Mouse (Mus musculus) retina, adult 2 months (tissue): ENCODE data around the gene Nap1l1.
A peak's percentile ranks its signal among the peaks of the same experiment; 100 is the strongest.
"Not testable (repeated sequence)": the region's sequence is repeated elsewhere in the genome, so short reads cannot be mapped to it uniquely, and the experiment has no call there.

Source experiments
- DNase-seq: peaks from one replicate; pipeline ENCODE4 v3.0.0-alpha.2; 2012; ENCODE audit warnings: low read depth, low spot score

Gene Nap1l1

DNA sequence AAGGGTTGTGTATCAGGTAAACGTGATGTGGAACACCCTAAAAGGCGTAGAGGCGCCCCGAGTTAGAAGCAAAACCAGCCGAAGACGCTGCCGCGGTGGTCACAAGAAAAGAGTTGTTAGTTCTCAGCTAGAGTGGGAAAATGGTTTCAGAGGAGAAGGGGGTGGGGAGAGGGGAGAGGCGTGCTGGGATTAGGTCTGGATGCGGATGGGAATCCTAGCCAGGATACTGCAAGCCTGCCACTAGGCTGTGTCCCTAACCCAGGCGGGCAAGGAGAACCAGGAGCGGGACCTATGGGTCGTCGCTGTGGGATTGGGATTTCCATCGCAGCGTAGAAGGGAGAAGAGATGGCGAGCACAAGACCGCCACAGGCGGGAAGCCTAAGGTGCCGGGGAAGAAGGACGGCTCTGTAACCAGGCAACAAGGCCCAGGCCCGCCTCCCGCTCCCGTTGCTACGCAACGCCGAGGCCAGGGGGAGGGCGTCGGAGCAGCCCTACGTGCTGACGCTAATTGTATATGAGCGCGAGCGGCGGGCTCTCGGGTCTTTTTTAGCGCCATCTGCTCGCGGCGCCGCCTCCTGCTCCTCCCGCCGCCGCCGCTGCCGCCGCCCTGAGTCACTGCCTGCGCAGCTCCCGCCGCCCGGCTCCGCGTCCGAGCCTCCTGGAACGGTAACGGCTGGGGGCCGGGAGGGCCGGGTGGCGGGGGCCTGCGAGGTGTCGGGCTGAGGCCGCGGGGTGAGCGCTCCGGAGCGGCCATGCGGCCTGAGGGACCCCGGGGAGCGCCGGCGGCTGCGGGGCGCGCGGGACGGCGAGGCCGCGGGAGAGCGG lies at the start of gene Nap1l1:
Nap1l1 (plus strand) TSS at position 538 of the 825 bp plus-strand sequence.
- DNase-seq, result peak; percentile 95

DNA sequence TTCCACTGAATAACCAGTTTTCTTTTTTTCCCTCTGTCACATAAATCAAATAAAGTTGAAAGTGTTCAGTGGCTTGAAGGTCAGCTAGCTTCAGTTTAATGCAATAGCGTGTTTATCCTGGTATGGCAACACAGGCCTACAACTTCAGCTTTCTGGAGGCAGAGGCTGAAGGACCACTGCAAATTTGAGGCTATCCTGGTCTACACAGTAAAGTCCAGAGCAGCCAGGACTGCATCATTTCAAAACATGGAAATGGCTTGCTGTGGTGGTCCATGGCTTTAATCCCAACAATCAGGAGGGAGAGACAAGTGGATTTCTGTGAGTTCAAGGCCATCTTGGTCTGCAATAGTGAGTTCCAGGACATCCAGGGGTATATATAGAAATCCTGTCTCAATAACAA lies 46.5 kb upstream of the Nap1l1 start:
- no peak for DNase-seq

DNA sequence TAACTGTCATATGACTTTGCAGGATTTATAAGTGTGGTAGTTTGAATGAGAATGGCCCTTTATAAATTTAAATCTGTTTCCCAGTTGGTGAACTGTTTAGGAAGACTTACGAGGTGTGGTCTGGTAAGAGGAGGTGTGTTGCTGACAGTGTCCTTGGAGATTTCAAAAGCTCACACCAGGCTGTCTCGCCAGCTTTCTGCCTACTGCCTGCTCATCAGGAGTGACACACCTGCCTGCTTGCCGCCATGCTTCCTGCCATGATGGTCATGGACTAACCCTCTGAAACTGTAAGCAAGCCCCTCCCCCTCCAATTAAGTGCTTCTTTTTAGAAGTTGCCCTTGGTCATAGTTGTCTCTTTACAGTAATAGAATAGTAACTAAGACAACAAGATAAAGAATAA lies 39.5 kb upstream of the Nap1l1 start:
- no peak for DNase-seq

DNA sequence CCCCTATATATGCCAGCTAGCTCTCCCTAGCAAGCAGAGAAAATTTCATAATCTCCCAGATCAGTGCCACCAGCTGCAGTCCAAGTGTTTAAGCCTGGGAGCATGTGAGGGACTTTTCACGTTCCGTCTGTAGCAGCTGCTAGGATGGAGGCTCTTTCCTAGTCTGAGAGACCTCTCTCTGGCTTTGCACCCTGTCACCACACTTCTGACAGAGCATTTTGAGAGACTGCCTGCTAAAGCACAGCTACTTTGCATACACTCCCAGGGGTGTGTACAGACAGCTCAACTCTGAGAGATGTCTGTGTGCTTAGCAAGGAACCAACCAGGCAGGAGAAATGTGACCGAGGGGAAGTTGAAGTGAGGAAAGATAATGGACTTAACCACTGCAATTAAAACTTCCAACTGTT lies 32.0 kb upstream of the Nap1l1 start:
- no peak for DNase-seq

DNA sequence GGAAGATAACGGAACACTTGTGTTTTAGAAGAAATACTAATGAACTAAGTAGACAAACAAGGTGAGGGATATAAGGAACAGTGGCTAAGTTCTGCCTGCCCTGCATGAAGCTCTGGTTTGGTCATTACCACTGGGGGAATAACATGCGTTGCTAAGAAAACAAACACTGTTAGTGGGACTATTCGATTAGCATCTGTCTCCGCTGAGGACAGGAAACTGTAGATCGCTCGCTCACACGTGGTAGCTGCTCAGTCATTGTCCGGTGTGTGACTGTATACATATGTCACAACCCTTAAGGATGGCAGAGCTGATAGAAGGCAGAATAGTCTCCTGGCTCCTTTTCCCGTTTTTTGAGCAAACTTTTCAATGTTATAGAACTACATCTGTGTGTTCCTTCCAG lies 28.8 kb upstream of the Nap1l1 start:
- no peak for DNase-seq

DNA sequence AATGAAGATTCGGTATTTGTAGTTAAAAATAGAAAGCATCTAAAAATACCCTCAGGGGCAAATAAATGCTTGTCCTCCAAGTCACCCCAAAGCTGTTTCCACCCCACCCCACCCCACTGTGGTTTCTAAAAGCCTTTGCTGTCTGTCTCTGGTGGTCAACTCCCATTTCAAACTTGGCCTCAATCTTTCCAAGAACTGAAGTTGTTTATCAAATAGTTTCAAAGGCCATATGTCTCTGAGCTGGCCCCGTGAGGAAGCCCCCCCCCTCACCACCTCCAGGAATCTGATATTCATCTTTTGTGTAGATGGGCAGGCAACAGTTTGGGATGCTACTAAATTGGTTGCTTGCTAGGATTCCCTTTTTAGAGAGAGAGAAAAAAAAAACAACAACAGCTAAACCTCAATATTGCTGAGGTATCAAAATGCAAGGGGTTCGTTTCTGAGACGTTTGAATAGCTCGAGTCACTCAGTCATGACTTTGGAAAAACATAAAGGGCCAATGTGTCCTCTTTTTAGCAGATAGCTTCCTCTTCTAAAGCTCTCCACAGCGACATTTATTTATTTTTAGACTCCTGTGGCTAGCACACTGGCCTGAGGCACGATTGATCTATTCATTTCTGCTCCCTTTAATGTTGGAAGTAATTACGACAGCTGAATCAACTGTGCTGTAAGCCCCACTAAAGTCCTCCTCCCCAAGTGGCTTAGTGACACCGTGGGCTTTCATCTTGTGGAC lies 26.9 kb upstream of the Nap1l1 start:
- DNase-seq, result no peak

DNA sequence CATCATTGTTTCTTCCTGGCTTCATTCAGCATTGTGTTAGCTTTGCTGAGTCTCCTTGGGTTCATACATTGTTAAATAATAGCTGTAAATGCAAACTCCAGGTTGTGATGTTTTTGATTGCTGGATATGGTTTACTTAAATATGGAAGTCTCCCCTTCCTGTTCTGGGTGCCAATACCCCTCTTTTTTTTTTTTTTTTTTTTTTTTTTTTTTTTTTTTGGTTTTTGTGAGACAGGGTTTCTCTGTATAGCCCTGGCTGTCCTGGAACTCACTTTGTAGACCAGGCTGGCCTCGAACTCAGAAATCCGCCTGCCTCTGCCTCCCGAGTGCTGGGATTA lies 26.4 kb upstream of the Nap1l1 start:
- not testable (repeated sequence) for DNase-seq

DNA sequence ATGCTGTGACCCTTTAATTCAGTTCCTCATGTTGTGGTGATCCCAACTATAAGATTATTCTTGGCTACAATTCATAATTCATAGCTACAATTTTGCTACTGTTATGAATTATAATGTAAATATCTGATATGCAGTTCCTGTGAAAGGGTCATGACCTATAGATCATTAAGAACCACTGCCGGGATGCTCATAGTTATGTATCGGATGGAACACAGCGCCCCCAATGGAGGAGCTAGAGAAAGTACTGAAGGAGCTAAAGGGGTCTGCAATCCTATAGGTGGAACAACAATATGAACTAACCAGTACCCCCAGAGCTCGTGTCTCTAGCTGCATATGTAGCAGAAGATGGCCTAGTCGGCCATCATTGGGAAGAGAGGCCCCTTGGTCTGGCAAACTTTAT lies 23.4 kb upstream of the Nap1l1 start:
- not testable (repeated sequence) for DNase-seq

DNA sequence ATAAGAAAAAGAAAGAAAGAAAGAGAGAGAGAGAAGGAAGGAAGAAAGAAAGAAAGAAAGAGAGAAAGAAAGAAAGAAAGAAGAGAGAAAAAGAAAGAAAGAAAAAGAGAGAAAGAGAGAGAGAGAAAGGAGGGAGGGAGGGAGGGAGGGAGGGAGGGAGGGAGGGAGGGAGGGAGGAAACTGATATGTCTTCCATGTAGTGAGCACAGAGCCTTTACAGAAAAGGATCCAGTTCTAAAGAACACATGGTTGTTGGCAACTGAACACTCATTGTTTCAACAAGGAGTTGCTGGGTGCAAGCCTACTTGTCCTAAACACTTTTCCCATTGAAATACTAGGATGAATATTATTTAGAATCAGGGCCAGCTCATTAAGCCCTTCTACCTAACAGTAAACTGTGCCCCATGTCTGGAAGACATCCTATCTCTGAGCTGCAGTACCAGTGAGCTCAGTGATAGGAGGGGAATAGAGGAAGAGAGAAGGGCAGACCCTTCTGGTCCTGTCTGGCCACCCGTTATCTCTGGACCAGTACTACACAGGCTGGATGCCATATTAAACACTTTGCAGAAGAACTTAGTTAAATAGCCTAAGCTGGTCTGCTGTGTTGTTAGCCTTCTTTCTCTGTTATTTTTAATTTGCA lies 21.2 kb upstream of the Nap1l1 start:
- no peak for DNase-seq

DNA sequence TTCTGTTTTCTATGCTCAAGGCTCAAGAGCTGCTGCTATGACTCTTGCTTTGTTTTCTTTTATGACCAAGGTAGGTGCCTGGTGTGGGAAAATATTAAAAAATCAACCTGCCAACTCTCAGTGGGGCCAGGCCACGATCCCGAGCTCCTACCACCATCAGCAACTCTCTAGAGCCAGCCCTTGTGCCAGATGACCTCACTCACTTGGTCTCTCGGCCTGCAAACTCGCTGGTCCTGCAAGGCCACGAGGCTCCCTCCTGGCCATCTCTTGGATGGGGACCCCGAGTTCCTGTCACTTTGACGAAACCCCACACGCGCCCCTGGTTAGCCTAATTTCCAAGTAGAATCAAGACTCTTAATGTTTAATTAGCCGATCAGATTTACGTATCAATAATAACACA lies 20.6 kb upstream of the Nap1l1 start:
- no peak for DNase-seq

DNA sequence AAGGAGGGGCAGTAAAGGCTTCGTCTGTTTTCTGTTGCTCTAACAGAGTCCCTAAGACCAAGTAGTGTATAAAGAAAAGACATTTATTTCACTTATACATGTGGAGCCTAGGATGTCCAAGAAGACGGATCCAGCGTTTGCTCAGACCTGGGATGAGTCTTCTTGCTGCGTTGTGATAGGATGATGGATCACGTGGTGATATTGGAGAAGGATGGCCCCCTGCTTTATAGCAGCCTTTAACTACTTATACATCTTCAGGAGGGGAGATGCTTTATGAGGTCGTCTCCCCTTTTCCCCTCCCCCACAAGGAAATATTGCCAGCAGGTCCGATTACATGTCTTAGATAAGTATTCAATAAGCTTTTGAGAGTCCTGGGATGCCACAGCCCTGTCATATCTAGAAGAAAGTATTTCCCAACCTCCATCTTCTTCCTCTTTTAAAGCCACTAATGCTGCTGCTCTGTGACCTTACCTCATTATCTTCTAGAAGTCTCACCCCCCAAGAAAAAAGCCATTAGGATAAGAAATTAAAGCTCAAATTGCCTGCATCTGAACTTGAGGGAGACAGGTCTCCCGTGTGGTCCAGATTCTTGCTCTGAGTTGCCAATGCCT lies 18.2 kb upstream of the Nap1l1 start:
- no peak for DNase-seq

DNA sequence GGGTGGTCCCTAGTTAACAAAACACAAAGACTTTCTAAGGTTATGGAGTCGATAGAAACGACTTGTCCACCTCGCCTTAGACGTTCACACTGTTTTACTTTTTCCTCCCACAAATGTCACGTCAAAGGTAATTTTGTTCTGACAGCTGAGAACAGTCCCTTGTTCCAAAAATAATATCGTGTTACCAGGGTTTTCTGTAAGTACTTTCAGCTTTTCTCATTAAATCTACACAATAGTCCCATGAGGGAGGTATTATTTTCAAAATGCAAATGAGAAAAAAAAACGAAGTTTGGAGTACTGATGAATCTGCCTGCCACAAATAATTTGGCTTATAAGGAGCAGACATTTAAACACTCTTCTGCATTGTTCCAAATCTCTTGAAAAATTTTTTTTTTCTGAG lies 14.9 kb upstream of the Nap1l1 start:
- no peak for DNase-seq

DNA sequence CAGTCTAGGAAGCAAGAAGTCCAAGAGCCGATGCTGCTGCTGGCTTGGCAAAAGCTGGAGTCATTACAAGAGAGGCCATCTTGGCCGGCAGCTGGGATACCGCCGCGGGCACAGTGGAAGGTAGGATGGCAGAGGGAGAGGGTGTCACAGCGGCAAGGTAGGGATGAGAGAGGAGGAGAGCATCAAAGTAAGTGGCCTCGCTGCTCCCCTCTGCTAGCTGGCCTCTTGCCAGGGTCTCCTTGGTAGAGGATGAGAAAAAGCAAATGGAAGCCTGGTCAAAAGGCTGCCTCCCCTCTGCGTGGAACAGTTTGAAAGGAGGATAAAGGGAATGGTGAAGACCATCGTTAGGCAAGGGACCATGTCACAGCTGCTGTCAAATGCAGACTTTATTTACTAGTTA lies 14.0 kb upstream of the Nap1l1 start:
- no peak for DNase-seq

DNA sequence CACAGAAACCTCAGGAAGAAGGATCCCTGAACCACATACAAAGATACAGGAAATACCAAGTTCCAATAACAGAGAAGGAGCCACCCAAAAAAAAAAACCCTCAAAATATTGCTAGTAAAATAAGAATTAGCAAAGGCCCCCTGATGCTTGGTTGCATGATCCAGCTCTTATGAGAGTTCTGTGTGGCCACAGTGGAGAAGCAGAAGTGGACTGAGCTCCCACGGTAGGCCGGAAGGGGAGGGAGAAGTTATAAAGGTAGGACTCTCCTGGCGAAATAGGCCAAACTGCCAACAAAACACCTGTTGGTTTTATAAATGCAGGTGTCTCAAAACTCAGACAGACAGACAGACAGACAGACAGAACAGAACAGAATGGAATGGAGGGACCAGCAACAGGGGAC lies 13.1 kb upstream of the Nap1l1 start:
- no peak for DNase-seq

DNA sequence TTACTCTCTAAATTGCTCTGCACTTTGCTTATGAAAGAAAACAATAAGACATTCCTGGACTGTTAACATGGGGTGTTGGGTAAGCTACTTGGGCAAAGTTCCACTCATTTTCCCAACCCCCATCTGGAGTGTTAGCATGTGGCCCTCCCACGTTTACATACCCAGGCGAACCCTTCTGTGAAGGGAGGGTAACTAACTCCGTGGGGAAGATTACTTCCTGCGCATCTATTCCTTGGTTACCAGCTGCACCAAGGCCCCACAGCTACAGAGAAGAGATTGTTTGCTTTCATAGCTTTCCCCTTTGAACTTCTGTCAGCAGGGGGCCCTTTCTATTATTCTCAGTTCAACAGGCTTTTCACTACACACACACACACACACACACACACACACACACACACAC lies 12.6 kb upstream of the Nap1l1 start:
- no peak for DNase-seq

DNA sequence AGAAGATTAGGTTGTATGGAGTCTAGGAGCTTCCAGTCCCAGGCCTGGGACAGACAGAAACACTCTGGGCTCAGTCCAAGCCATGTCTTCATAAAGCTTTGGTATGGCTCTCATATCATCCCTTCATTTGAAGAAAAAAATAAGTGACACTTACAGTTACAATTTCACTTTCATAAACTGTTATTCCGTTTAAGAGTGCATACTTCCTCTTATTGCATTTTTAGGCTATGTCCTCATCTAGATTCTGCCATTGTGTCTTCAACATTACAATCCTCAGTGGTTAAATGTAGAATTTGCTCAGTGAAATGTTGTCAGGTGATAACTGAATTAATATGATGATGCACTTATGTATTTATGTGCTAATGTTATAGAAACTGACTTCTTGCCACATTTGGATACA lies 8.2 kb upstream of the Nap1l1 start:
- no peak for DNase-seq

DNA sequence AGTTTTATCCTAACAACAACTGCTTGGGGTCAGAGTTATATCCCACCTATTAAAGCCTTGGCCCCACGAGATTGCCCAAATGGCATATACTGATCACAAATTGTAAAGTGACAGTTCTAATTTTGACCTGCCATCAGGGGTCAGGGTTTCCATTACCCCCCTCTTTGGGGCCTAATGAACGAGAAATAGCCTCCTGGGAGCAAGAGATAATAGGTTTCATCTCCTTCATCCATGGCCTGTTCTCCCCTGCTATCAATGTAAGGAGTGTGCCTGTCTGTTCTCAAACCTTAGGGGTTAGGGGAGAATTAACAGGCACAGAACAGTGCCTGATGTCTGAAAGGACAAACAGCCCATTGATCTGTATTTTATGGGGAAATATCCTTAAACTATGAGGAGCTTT lies 7.6 kb upstream of the Nap1l1 start:
- no peak for DNase-seq

DNA sequence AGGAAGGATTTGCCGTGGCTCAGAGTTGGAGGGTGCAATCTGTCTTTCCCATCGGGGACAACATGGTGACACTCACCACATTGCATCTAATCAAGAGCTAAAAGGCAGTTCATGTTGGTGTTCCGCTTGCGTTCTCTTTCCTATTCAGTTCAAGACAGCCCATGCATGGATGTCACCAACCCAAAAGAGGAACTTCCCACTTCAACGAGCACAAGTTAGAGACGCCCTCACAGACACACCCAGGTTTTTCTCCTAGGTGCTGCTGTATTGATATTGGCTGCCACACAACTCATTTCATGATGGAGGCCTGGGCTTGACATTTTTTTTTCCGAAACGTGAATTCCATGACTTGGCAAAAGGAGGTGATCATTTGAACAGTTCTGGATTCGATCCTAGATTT lies 1.9 kb upstream of the Nap1l1 start:
- no peak for DNase-seq

DNA sequence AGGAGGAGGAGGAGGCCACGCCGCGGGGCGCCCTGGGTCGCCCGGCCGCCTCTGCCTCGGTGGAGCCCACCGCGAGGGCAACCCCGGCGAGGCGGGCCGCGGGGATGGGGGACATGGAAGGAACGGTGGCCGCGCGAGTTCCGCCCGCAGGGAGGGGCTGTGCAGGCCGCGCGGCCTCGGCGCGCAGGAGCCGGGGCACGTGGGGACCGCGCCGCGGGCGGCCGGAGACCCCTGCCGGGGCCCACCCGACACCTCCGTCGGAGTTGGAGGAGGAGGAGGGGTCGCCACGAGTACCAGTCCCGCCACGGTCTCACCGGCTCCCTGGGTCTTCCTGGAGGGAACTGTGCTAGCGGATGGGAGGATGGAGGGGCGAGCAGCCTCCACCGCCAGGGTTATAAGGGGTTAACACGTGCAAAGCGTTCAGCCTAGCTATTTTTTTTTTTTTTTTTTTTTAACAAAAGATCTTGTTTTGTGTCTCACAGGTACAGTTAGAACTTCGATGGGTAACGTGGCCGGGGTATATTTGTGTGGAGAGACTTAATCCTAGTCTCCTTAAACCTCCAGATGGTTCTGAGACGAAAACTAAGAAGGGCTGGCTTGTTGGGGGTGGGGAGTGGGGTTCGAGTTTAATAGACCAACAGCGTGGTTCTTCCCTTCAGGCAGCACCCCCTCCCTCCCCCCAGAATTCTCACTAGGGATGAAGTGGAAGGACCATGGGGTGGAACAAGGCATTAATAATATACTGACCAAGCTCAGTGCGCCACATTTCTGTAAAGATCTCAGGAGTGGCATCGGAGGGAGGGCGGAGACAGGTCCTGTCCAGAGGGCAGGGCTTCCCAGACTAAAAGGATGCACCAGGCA lies 718 bp downstream of the Nap1l1 start:
- no peak for DNase-seq

DNA sequence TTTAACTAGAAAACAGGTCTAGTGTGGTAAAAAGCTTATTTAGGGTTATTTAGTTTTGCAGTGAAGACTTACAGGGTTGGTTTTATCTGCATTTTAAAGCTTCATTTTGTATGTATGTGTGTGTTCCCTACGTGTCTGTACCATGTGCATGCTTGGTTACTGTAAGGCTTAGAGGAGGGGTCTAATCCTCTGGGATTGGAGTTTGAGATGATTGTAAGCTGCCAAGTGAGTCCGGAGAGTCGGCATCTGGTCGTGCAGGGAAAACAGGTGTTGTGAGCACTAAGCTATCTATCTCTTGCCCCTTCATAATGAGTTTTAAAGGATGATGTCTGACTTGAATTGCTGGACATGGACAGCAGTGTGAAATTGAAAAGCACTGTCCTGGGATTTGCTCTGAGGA lies 3.3 kb downstream of the Nap1l1 start:
- DNase-seq, result no peak

DNA sequence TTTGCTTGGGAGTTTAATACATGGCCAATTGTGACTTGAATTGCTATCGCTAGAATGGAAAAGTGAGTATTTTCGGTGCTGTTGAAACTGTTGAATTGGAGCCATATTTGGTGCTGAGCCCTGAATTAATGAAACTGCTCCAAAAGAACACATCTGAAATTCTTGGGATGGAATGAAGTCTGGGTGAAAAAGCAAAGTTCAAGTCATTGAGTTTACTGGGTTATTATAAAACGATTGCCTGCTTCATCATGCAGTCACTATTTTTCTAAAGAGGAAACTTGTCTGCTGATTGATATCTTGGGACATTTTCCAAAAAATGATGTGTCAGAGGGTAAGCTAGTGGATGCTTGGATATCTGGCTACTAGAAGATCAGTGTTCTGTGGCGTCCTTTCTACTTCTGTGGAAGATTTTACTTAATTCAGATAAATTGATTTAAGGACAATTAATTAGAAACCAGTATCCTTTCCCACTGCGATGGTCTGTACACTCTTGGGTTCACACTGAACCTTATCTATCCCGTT lies 4.0 kb downstream of the Nap1l1 start:
- no peak for DNase-seq
